Mouse (Mus musculus) stomach, embryonic 16.5 days (tissue): ENCODE results near the gene Cnpy3. TPM values are rescaled to one million over a fixed set of nuclear protein-coding genes. Genes with fewer than 3 reads are reported as not detected.
"Not testable (repeated sequence)": the region's sequence is repeated elsewhere in the genome, so short reads cannot be mapped to it uniquely, and the experiment has no call there.

Source experiments
- ATAC-seq: fragments of 200-750 bp; cut with Nextera tagmentation; 2 replicates; pipeline ENCODE4 v1.8.0; 2017; ENCODE audit warnings: moderate number of reproducible peaks, moderate TSS enrichment; ENCODE audit not compliant: insufficient read depth, low FRiP score
- H3K27ac ChIP-seq: fragments of 300-500 bp; sonication (generic); 2 replicates; pipeline ENCODE4 v1.5.1; 2014; ENCODE audit warnings: low read length
- H3K27me3 ChIP-seq: fragments of 300-500 bp; sonication (generic); 2 replicates; pipeline ENCODE4 v1.6.1; 2014; ENCODE audit warnings: low read length, control low read depth, mixed read lengths; ENCODE audit not compliant: control insufficient read depth, insufficient read depth
- H3K36me3 ChIP-seq: fragments of 300-500 bp; sonication (generic); 2 replicates; pipeline ENCODE4 v1.6.1; 2014; ENCODE audit warnings: low read length; ENCODE audit not compliant: control insufficient read depth, insufficient read depth
- H3K4me1 ChIP-seq: fragments of 300-500 bp; sonication (generic); 2 replicates; pipeline ENCODE4 v1.6.1; 2014; ENCODE audit warnings: low read length, control low read depth, mixed read lengths; ENCODE audit not compliant: control insufficient read depth, insufficient read depth
- H3K4me2 ChIP-seq: fragments of 300-500 bp; sonication (generic); 2 replicates; pipeline ENCODE4 v1.6.1; 2014; ENCODE audit warnings: low read depth, low read length, mixed read lengths
- H3K4me3 ChIP-seq: fragments of 300-500 bp; sonication (generic); replicated peaks from 2 replicates; pipeline ENCODE4 v1.5.1; 2014; ENCODE audit warnings: mild to moderate bottlenecking, low read length
- H3K9ac ChIP-seq: fragments of 300-500 bp; sonication (generic); 2 replicates; pipeline ENCODE4 v1.6.1; 2014; ENCODE audit warnings: low read length
- H3K9me3 ChIP-seq: fragments of 300-500 bp; sonication (generic); replicated peaks from 2 replicates; pipeline ENCODE4 v1.6.1; 2016; ENCODE audit warnings: low read length, control low read depth; ENCODE audit not compliant: control insufficient read depth
- WGBS: fragments of 180-500 bp; shearing (Covaris S2); extraction: QIAGEN DNeasy Blood & Tissue Kit; methylation state at CpG from one replicate; pipeline ENCODE4 v1.1.7; 2014; 5-methylcytosine and 5-hydroxymethylcytosine counted together
- polyA plus RNA-seq: library from polyadenylated mRNA; unstranded; fragments of >200 nt; fragmentation: Nextera tagmentation; extraction: Ambion mirVana; gene quantifications from 2 replicates; pipeline ENCODE4 v1.2.1, GENCODE M21; 2015

Cnpy3 gene
- 70.7 and 74.0 TPM in 2 replicates for polyA plus RNA-seq

GRCm38 (mm10) chr17:46751794-46752556, at the start of gene Cnpy3:
Gene Cnpy3 (minus strand): TSS chr17:46752214.
- under 1% methylated on average over 58 of the region's 58 CpGs for WGBS
- Histone ChIP-seq H3K36me3 (0 out of 2 replicates have a peak, but pooled peaks cover 2% of the 10 kb centered on the region), H3K9me3 (no peaks in the 10 kb centered on the region), H3K27ac (peak within 1 kb of the TSS; percentile 90), H3K27me3 (no peaks in the 10 kb centered on the region), H3K4me2 (peak within 1 kb of the TSS; percentile 83), H3K4me1 (peaks cover 7% of the 10 kb centered on the region), H3K9ac (peak within 1 kb of the TSS; percentile 86), H3K4me3 (peak within 1 kb of the TSS; percentile 89)
- ATAC-seq = peak; percentile 100

DNA sequence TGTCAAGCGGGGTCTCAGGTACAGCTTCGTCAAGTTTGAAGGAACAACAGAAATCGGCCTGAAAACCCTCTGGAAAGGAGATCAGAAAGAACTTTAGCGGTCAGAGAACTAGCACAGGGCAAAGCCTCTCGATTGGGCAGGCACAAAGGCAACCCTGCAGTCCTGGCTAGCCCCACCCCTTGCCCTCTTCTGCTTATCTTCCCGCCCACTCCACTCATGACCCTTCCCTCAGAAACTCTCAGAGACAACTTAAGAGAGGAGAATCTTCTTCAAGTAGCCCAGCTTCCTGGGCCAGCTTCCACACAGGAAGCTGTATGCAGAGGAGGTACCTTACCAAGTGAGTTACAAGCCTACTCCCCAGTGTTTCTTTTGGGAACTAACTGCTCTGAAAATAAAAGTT, 49.7 kb upstream of the Cnpy3 start:
- H3K9ac ChIP-seq = no peak overlapping the region
- H3K4me2 ChIP-seq = no peak overlapping the region
- H3K27me3 ChIP-seq = no peaks in the 10 kb centered on the region
- WGBS = 75% methylated on average over 6 of the region's 6 CpGs
- no peak for ATAC-seq
- H3K27ac ChIP-seq = no peak overlapping the region
- H3K4me1 ChIP-seq = no peaks in the 10 kb centered on the region
- H3K9me3 ChIP-seq = no peaks in the 10 kb centered on the region
- no peak overlapping the region for H3K4me3 ChIP-seq
- H3K36me3 ChIP-seq = peaks cover 12% of the 10 kb centered on the region

DNA sequence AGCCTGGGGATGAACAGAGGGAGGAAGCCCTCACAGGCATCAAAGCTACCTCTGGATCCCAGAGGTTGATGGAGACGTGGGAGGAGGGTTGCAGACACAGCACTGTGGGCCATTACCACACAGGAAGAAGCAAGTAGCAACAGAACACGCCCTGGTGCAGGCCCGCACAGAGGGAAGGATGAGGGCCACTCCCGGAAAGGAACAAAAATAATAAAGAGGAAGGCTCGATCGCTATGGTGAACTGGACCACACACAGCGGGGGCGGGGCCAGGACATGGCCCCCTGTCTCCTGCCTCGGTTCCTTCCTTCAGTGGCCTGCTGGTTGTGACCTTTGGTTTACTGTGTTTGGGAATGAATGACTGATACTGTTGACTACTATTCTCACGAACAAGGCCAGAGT, 47.7 kb upstream of the Cnpy3 start:
- Histone ChIP-seq H3K27me3 (no peaks in the 10 kb centered on the region), H3K9ac (no peak overlapping the region), H3K27ac (no peak overlapping the region), H3K4me3 (no peak overlapping the region), H3K36me3 (peaks cover 12% of the 10 kb centered on the region), H3K4me2 (no peak overlapping the region), H3K9me3 (no peaks in the 10 kb centered on the region), H3K4me1 (no peaks in the 10 kb centered on the region)
- WGBS = 74% methylated on average over 10 of the region's 10 CpGs
- ATAC-seq = no peak

GRCm38 (mm10) chr17:46797386-46797785, 45.4 kb upstream of the Cnpy3 start:
- 38% methylated on average over 8 of the region's 8 CpGs for WGBS
- no peaks in the 10 kb centered on the region for H3K4me1 ChIP-seq
- no peaks in the 10 kb centered on the region for H3K27me3 ChIP-seq
- no peak overlapping the region for H3K4me3 ChIP-seq
- no peak overlapping the region for H3K4me2 ChIP-seq
- no peaks in the 10 kb centered on the region for H3K9me3 ChIP-seq
- H3K27ac ChIP-seq = no peak overlapping the region
- peaks cover 12% of the 10 kb centered on the region for H3K36me3 ChIP-seq
- H3K9ac ChIP-seq = no peak overlapping the region
- ATAC-seq = no peak

DNA sequence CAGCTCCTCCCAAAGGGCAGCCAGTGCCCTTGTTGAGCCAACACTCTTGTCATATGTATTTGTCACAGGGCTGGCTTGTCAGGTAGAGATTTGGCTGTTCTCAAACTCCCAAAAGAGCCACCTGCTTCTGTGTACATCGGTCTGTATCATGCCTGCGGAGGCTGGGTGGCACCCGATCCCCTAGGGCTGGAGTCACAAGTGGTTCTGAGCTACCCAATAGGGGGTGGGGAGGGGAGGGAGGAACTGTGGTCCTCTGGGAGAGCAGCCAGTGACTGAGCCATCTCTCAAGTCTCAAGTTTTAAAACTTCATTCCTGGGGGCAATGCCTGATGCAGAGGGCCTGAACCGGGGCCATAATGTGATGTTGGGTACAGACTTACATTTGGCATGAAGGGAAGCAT, 44.7 kb upstream of the Cnpy3 start:
- no peaks in the 10 kb centered on the region for H3K27me3 ChIP-seq
- H3K36me3 ChIP-seq = peaks cover 12% of the 10 kb centered on the region
- ATAC-seq = no peak
- 92% methylated on average over 4 of the region's 4 CpGs for WGBS
- no peak overlapping the region for H3K27ac ChIP-seq
- H3K4me1 ChIP-seq = no peaks in the 10 kb centered on the region
- H3K4me2 ChIP-seq = no peak overlapping the region
- 0 out of 2 replicates have a peak, but pooled peaks cover 4% of the 10 kb centered on the region for H3K9me3 ChIP-seq
- no peak overlapping the region for H3K4me3 ChIP-seq
- H3K9ac ChIP-seq = no peak overlapping the region

GRCm38 (mm10) chr17:46792963-46793362, 40.9 kb upstream of the Cnpy3 start:
- H3K4me3 ChIP-seq = no peak overlapping the region
- WGBS = 83% methylated on average over 2 of the region's 2 CpGs
- H3K9ac ChIP-seq = no peak overlapping the region
- no peak for ATAC-seq
- H3K4me1 ChIP-seq = no peaks in the 10 kb centered on the region
- H3K9me3 ChIP-seq = 0 out of 2 replicates have a peak, but pooled peaks cover 4% of the 10 kb centered on the region
- H3K36me3 ChIP-seq = no peaks in the 10 kb centered on the region
- no peak overlapping the region for H3K27ac ChIP-seq
- H3K4me2 ChIP-seq = no peak overlapping the region
- no peaks in the 10 kb centered on the region for H3K27me3 ChIP-seq

GRCm38 (mm10) chr17:46787974-46788373, 36.0 kb upstream of the Cnpy3 start:
- WGBS = 61% methylated on average over 2 of the region's 2 CpGs
- not testable (repeated sequence) for H3K27ac ChIP-seq, H3K4me2 ChIP-seq, ATAC-seq, H3K9ac ChIP-seq, H3K27me3 ChIP-seq, H3K36me3 ChIP-seq, H3K9me3 ChIP-seq, H3K4me1 ChIP-seq, H3K4me3 ChIP-seq

- H3K9me3 ChIP-seq = 0 out of 2 replicates have a peak, but pooled peaks cover under 1% of the 10 kb centered on the region
- H3K9ac ChIP-seq = no peak overlapping the region
- H3K4me1 ChIP-seq = no peaks in the 10 kb centered on the region
- H3K4me3 ChIP-seq = no peak overlapping the region
- ATAC-seq = no peak
- no peaks in the 10 kb centered on the region for H3K27me3 ChIP-seq
- WGBS = 79% methylated on average over 5 of the region's 5 CpGs
- no peak overlapping the region for H3K4me2 ChIP-seq
- no peaks in the 10 kb centered on the region for H3K36me3 ChIP-seq
- H3K27ac ChIP-seq = no peak overlapping the region
Measured at GRCm38 (mm10) chr17:46786952-46787351, 34.9 kb upstream of the Cnpy3 start.

GRCm38 (mm10) chr17:46783222-46783565, 31.2 kb upstream of the Cnpy3 start:
- no peak for ATAC-seq
- WGBS = 71% methylated on average over 2 of the region's 2 CpGs
- Histone ChIP-seq H3K4me2 (peak overlapping the region; percentile 48), H3K4me3 (peak overlapping the region; percentile 67), H3K9ac (no peak overlapping the region), H3K27ac (peak overlapping the region; percentile 85), H3K27me3 (no peaks in the 10 kb centered on the region), H3K9me3 (no peaks in the 10 kb centered on the region), H3K4me1 (peaks cover 7% of the 10 kb centered on the region; the same call in 1 of the 2 replicates), H3K36me3 (peaks cover 19% of the 10 kb centered on the region)
